Mouse (Mus musculus) T-helper 2 cell (primary cell): Measurements from ENCODE around the gene Klhdc9.

Source experiments
- in situ Hi-C: fragments of 300-600 bp; cut with MboI, MseI; formaldehyde crosslinking; loops from one replicate; pipeline ENCODE4 v1.15.1; 2025; ENCODE audit warnings: high pct_unique_total_duplicates

The Klhdc9 gene

GRCm38 (mm10) chr1:171360656-171361055 is at the start of gene Klhdc9:
Klhdc9 (minus strand) TSS chr1:171360798.
- in situ Hi-C loops, result loop anchor here (10.0 kb wide), 1 partner anchor 114 kb away; no protein-coding TSS in a partner anchor

GRCm38 (mm10) chr1:171410231-171410630 is 49.6 kb upstream of the Klhdc9 start:
- in situ Hi-C loops, result no loop called here

- in situ Hi-C loops, result no loop called here
Measured at GRCm38 (mm10) chr1:171407263-171407662, 46.7 kb upstream of the Klhdc9 start.

- in situ Hi-C loops, result no loop called here
Measured at GRCm38 (mm10) chr1:171402991-171403390, 42.4 kb upstream of the Klhdc9 start.

GRCm38 (mm10) chr1:171401821-171402220 is 41.2 kb upstream of the Klhdc9 start:
- in situ Hi-C loops, result no loop called here

- in situ Hi-C loops, result no loop called here
Measured at GRCm38 (mm10) chr1:171390101-171390500, 29.5 kb upstream of the Klhdc9 start.

- in situ Hi-C loops, result no loop called here
Measured at GRCm38 (mm10) chr1:171388376-171389102, 27.9 kb upstream of the Klhdc9 start, which contains the start of gene Arhgap30. Arhgap30 (plus strand) TSS chr1:171388954.

- in situ Hi-C loops, result no loop called here
Measured at GRCm38 (mm10) chr1:171387099-171387498, 26.5 kb upstream of the Klhdc9 start.

- in situ Hi-C loops, result no loop called here
Measured at GRCm38 (mm10) chr1:171385171-171385570, 24.6 kb upstream of the Klhdc9 start.

GRCm38 (mm10) chr1:171384361-171384760 is 23.8 kb upstream of the Klhdc9 start:
- in situ Hi-C loops, result no loop called here

- in situ Hi-C loops, result no loop called here
Measured at GRCm38 (mm10) chr1:171382096-171382620, 21.6 kb upstream of the Klhdc9 start.

- in situ Hi-C loops, result no loop called here
Measured at GRCm38 (mm10) chr1:171379935-171380599, 19.5 kb upstream of the Klhdc9 start.

GRCm38 (mm10) chr1:171378298-171378697 is 17.7 kb upstream of the Klhdc9 start:
- in situ Hi-C loops, result no loop called here

GRCm38 (mm10) chr1:171375646-171376097 is 15.1 kb upstream of the Klhdc9 start:
- in situ Hi-C loops, result no loop called here

GRCm38 (mm10) chr1:171373946-171374345 is 13.3 kb upstream of the Klhdc9 start:
- in situ Hi-C loops, result no loop called here

- in situ Hi-C loops, result no loop called here
Measured at GRCm38 (mm10) chr1:171372880-171373279, 12.3 kb upstream of the Klhdc9 start.

- in situ Hi-C loops, result loop anchor here (10.0 kb wide), 1 partner anchor 105 kb away; no protein-coding TSS in a partner anchor
Measured at GRCm38 (mm10) chr1:171369845-171370556, 9.4 kb upstream of the Klhdc9 start, which contains the start of gene Nectin4. Nectin4 (plus strand) TSS chr1:171370099.

- in situ Hi-C loops, result loop anchor here (10.0 kb wide), 1 partner anchor 109 kb away; no protein-coding TSS in a partner anchor
Measured at GRCm38 (mm10) chr1:171365934-171366333, 5.3 kb upstream of the Klhdc9 start.

GRCm38 (mm10) chr1:171361106-171362103 is 807 bp upstream of the Klhdc9 start:
- in situ Hi-C loops, result loop anchor here (10.0 kb wide), 1 partner anchor 113 kb away; no protein-coding TSS in a partner anchor

- in situ Hi-C loops, result loop anchor here (10.0 kb wide), 1 partner anchor 115 kb away; no protein-coding TSS in a partner anchor
Measured at GRCm38 (mm10) chr1:171360253-171360652, 345 bp downstream of the Klhdc9 start.
